Mouse (Mus musculus): ENCODE data around the gene Mamstr.

Gene Mamstr

DNA sequence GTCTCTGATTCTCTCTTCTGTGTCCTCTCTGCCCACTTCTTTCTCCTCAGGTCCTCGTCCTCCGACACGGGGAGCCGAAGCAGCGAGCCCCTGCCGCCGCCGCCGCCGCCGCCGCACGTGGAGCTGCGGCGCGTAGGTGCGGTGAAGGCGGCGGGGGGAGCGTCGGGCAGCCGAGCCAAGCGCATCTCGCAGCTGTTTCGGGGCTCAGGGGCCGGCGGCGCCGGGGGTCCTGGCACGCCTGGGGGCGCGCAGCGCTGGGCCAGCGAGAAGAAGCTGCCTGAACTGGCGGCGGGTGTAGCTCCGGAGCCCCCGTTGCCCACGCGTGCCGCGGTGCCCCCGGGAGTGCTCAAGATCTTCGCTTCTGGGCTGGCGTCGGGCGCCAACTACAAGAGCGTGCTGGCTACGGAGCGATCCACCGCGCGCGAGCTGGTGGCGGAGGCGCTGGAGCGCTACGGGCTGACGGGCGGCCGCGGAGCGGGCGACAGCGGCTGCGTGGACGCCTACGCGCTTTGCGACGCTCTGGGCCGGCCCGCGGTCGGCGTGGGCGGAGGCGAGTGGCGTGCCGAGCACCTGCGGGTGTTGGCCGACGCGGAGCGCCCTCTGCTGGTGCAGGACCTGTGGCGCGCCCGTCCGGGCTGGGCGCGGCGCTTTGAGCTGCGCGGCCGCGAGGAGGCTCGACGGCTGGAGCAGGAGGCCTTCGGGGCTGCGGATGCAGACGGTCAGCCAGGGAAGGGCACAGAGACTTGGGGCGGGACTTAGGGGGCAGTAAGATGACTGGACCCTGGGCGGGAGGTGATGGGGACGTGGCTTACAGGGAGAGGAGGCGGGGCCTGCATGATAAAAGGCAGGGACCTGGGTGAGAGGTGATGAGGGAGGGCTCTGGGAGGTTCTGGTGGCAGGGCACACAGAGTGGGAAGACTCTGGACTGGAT is 11.1 kb upstream of the Mamstr start:
- in situ Hi-C loops (cut with MboI, MseI): loop anchor here in 1 of 2 experiments (25.0 kb wide), 1 partner anchor 1009 kb away; the partner anchor contains the start of gene Sergef

DNA sequence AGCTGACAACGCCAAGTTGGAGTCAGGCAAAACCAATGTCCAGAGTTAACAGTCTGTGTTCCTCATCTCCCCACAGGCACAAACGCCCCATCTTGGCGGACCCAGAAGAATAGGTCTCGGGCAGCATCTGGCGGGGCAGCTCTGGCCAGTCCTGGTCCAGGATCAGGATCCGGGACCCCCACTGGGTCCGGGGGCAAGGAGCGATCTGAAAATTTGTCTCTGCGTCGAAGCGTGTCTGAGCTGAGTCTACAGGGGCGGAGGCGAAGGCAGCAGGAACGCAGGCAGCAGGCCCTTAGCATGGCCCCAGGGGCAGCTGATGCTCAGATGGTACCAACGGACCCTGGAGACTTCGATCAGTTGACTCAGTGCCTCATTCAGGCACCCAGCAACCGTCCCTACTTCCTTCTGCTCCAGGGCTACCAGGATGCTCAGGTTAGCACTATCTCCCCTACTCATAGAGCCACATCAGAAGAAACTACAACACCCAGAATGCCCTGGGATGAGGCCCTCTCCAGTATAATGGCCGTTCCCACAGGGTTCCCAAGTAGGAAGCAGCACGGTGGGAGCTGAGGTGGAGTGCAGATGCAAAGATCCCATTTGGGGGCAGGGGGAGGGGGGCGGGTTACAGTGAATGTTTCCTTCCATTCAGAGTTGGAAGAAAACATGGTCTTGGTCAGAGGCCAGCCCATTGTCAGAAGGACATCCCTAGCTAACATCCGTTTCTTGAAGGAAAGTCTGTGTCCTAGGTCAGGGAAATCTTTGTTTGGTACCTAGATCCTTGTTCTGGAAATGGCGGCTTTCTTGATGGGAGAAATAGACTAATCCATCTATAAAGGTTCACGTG is 9.5 kb upstream of the Mamstr start:
- in situ Hi-C loops (cut with MboI, MseI): loop anchor here in 1 of 2 experiments (25.0 kb wide), 1 partner anchor 1007 kb away; the partner anchor contains the start of gene Sergef

DNA sequence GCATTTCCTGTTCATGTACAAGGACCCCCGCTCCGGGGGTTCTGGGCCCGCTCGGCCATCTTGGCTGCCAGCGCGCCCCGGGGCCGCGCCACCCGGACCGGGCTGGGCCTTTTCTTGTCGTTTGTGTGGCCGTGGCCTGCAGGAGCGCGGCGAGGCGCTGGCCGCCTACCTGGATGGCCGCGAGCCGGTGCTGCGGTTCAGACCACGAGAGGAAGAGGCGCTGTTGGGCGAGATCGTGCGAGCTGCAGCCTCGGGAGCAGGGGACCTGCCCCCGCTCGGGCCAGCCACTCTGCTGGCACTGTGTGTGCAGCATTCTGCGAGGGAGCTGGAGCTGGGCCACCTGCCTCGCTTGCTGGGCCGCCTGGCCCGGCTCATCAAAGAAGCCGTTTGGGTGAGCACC is 7.3 kb upstream of the Mamstr start:
- in situ Hi-C loops (cut with MboI, MseI): loop anchor here in 1 of 2 experiments (25.0 kb wide), 1 partner anchor 1005 kb away; the partner anchor contains the start of gene Sergef

DNA sequence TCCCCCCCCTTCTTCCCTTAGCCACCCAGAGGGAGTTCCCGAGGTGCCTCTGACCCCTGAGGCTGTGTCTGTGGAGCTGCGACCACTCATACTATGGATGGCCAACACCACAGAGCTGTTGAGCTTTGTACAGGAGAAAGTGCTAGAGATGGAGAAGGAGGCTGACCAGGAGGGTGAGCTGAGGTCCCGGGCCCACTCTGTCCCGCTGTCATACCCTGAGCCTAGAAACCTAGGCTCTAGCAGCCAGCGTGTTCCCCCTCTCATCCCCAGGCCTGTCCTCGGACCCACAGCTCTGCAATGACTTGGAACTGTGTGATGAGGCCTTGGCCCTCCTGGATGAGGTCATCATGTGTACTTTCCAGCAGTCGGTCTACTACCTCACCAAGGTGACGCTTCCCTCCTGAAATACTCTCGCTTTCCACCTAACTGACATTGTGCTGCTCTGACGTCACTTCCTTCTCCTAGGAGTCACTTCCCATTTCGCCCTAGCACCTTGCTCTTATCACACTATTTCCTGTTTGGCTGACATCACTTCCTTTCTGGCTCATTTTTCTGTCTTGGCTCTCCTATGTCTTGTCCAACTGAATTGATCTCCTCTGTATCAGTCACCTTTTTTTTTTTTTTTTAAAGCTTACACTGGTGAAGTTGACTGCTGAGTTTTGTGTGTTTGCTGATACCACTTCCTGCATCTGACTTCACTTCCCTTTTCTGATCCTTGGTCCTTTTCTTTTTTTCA is 4.7 kb upstream of the Mamstr start:
- in situ Hi-C loops (cut with MboI, MseI): loop anchor here in 1 of 2 experiments (25.0 kb wide), 1 partner anchor 1002 kb away; the partner anchor contains the start of gene Sergef

DNA sequence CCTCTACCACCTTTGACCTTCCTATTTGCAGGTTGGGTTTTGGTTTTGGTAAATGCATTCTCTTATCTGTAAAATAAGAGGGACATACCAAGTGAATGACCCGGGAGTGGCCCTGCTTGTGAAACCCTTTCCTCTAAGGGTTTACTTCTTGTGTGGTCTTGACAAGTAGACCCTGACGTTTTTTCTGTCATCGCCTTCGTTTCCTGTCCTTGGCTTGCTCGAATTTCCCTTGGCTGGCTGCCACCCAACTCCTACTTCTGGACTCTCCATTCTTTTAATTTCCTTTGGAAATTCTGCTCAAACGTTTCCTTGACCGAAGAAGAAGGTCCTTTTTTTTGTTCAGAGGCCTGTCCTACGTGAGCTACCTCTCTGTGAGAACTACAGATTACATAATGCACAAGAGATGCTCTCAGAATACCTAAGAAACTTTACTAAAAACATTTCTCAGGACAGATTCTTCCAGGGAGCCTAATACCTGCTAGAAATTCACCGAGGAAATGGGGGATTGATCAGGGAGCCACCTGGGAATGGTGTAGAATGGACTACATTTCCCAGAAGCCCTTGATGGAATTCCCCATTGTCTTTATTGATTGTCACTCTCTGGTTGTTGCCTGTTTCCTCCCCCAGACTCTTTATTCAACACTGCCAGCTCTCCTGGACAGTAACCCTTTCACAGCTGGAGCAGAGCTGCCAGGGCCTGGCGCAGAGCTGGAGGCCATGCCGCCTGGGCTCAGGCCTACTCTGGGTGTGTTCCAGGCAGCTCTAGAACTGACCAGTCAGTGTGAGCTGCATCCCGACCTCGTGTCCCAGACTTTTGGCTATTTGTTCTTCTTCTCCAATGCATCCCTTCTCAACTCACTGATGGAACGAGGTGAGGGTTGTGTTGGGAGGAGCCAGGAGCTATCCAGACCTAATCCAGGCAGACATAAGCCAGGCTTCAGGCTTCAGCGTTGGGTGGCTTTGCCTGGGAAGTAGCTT is 3.8 kb upstream of the Mamstr start:
- in situ Hi-C loops (cut with MboI, MseI): loop anchor here in 1 of 2 experiments (25.0 kb wide), 1 partner anchor 1001 kb away; the partner anchor contains the start of gene Sergef

DNA sequence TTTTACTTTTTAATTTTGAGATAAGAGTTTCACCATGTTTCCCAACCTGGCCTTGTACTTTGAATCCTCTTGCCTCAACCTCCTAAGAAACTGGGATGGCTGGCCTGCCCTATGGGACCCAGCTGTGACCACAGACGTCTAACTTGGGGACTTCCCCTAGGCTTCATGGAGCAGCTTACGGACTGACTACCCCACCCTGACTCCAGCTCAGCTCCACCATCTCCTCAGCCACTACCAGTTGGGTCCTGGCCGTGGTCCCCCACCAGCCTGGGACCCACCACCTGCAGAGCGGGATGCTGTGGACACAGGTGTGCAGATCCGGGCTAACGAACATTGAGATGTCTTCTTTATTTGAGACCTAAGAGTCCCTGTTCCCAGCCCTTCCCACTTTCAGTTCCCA is 2.1 kb upstream of the Mamstr start:
- in situ Hi-C loops (cut with MboI, MseI): loop anchor here in 1 of 2 experiments (25.0 kb wide), 1 partner anchor 1000 kb away; the partner anchor contains the start of gene Sergef

DNA sequence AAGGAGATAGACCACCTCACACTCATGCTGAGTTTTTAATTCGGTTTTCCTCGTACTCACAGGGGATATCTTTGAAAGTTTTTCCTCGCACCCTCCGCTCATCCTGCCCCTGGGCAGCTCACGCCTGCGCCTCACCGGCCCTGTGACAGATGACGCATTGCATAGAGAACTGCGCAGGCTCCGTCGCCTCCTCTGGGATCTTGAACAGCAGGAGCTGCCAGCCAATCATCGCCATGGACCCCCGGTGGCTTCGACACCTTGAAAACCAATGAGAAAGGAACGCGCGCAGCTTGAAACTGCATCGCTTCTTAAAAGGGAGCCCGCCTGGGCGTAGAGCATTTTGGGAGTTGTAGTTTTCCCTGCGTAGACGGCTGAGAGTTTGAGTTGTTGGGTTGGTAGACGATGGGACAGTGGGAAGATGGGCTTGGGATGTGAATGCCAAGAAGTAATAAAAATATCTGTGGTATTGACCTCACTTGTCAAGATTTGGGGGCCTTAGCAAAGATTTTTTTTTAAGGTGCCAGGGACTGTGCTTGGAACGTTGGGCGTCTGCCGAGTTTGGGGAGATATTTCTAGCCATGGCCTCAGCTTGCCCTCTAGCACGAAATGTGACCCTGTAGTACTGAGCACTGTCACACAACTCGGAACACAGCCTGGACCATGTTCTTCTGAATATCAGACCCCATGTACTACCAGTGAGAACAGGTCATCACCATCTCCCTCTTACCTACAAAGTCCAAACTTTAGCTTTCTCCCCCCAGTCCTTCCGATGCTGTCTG is 965 bp upstream of the Mamstr start:
- in situ Hi-C loops (cut with MboI, MseI): loop anchor here in 1 of 2 experiments (25.0 kb wide), 1 partner anchor 998 kb away; the partner anchor contains the start of gene Sergef

DNA sequence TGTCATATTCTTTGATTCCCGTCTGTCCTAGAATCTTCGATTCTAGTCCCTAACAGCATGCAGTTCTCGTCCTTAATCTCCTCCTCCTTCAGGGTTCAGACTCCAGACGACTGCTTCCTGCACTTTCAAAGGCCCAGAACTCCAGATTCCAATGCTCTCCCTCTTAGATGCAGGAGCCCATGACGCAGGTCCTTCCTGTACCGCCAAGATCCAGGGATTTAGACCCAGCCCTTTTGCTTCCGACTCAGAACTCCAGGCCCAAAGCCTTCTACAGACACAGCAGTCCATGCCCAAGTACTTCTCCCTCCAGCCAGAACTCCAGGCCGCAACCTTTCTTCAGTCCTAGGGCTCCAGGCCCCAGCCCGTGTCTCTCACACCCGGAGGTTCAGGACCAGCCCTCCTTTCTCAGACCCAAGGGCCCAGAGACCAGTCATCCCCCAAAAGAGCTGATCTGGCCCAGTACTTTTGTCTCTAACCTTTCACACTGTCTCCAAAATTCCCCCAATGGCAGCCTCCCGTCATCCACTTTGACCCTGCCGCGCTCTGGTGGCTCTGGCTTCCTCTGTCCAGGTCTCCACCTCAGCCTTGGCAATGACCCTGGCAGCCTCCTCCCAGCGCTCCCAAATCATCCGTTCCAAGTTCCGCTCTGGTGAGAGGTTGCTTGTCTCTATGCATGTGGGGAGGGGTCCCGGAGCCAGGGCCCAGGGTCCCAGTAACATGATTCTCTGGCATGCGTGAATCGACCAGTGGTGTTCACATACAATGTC is 597 bp downstream of the Mamstr start:
- in situ Hi-C loops (cut with MboI, MseI): loop anchor here in 1 of 2 experiments (25.0 kb wide), 1 partner anchor 997 kb away; the partner anchor contains the start of gene Sergef

DNA sequence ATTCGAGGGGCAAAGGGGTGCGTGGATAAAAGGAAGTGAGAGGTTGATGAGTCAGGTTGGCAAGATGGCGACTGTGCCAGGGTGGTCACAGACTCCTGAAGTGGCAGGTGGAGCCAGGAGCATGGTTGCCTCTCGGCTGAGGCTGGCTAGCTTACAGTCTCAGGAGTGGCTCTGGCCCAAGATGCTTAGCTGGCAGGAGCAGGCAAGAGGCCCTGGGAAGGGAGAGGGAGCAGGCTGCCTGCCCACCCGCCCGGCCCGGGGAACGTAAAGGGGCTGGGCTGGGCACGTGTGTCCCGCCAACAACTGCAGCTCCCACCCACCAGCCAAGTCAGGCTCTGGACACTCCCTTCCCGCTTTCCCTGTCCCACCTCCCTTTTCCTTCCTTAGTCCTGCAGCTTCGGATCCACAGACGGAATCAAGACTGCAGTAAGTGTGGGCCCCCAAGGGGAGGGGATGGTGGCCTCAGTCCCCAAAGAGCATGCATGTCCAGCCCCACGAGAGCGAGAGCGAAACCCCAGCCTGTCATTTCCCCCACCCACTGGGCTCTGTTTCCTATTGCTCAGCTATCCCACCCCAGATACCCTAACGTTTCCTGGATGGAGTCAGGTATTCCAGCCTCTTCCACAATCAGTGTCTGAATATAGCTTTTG is 1.7 kb downstream of the Mamstr start:
- in situ Hi-C loops (cut with MboI, MseI): loop anchor here in 1 of 2 experiments (25.0 kb wide), 1 partner anchor 996 kb away; the partner anchor contains the start of gene Sergef

DNA sequence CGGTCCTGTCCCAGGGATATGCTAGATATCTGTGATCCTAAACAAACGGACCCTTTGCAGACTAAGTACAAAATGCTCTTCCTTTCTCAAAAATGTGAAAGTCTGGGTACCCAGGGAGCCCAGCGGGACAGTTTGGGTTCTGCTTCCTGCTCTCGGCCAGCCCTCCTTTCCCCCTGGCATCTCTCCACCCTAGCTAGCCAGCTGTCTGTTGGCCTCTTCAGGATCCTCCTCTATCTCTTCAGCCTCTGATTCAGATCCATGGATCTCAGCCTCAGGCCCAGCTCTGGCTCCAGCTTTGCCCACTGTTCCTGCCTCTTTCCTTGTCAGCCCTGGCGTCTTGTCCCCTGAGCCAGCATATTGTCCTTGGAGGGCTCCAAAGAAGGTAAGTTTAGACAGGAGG is 2.3 kb downstream of the Mamstr start:
- in situ Hi-C loops (cut with MboI, MseI): loop anchor here in 1 of 2 experiments (25.0 kb wide), 1 partner anchor 995 kb away; the partner anchor contains the start of gene Sergef

DNA sequence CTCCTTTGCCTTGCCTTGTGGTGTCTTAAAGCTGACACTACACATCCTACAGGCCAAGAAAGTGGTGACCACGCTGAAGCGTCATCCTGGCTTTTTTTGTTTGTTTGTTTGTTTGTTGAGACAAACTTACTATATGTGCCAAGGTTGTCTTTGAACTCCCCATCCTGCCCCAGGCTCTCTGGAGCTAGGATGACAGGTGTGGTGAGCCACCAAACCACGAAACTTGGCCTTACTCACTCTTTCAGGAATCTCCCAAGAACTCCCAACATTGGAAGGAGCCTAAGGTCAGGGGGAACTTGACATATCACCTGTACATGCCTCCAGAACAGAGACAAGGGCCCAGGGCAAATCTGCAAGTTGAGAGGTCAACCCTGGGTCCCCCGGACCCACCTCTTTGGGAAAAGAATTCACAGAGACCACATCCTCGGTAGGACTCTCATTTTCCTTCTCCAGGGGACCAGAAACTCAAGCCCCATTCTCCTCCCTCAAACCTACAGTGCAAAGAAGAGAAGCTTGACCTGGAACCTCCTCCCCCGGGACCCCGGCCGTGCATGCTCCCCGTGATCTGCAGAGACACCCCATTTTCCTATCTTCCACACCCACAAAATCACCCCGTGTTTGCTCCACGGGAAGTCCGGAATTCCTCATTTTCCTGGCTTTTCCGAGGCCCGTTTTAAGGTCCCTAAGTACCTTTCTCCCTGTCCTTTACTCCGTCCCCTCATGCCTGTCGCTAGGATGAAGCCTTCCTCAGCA is 2.9 kb downstream of the Mamstr start:
- in situ Hi-C loops (cut with MboI, MseI): loop anchor here in 1 of 2 experiments (25.0 kb wide), 1 partner anchor 995 kb away; the partner anchor contains the start of gene Sergef

DNA sequence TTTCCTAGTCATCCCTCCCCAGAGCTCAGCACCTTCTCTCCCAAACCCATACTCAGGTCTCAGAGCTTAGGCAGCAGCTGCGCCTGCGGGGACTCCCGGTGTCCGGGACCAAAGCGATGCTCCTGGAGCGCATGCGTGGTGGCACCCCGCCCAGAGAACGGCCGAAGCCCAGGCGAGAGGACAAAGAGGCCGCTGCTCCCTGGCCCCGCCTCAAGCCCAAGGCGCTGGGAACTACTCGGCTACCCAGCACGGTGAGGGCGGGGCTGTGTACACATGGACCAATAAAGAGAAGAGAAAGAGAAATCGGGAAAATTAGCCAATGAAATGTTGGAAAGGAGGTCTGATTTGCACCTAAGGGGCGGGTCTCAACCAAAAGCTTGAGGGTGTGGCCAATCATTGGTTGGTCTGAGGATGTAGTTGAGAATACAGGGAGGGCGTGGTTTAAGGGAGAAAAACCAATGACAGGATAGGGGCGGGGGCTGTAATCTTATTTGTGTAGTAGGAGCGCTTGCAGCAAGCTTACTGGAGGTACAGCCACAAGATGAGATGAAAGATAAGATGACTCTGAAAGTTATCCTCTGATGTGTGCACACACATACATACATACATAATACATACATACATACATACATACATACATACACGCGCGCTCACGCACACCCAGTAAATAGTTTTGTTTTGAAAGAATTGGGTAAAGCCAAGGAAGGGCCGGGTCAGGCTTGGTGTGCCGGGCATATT is 3.8 kb downstream of the Mamstr start:
- in situ Hi-C loops (cut with MboI, MseI): loop anchor here in 1 of 2 experiments (25.0 kb wide), 1 partner anchor 994 kb away; the partner anchor contains the start of gene Sergef

DNA sequence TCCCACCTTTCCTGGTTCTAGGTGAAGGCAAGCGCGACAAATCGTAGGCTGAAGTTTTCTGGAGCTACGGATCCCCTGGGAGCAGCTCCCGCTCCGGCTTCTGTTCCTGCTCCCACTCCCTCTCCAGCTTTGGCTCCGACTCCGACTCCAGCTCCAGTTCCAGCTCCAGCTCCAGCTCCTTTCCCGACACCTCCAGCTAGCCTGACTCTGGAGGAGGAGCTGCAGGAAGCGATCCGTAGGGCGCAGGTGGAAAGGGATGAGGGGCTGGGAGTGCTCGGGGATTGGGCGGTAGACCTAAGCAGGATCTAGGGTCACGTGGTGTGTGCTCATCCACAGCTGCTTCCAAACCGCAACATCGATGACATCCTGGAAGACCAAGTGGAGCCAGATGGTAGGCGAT is 4.4 kb downstream of the Mamstr start:
- in situ Hi-C loops (cut with MboI, MseI): loop anchor here in 1 of 2 experiments (25.0 kb wide), 1 partner anchor 993 kb away; the partner anchor contains the start of gene Sergef

DNA sequence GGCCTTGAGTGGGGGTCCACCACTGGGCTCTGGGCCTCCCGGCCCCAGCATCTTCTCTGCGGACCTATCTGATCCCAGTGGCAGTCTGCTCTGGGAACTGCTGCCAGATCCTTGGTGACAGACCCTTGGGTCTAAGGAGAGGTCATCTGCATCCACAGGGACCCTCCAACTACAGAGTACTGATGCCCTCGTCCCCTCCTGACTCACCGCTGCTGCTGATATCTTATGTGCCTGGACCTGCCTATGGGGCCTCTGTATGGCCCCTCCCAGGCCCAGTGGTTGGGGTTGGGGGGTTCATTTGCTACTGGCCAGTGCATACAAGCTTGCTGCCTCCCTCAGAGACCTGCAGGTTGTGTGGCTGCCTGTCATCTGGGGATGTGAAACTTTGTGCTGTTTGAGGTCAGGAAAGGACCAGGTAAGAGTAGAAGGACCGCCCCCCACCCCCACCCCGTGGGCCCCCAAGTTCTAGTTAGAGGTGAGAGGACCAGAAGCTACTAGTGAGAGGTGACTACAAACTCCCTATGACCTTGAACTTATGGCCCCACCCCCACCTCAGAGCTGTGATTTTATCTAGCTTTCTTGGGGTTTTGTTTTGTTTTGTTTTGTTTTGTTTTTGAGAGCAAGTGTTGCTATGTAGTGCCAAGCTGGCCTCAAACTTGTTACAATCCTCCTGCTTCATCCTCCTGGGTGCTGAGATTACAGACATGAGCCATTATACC is 5.3 kb downstream of the Mamstr start:
- in situ Hi-C loops (cut with MboI, MseI): loop anchor here in 1 of 2 experiments (25.0 kb wide), 1 partner anchor 992 kb away; the partner anchor contains the start of gene Sergef

DNA sequence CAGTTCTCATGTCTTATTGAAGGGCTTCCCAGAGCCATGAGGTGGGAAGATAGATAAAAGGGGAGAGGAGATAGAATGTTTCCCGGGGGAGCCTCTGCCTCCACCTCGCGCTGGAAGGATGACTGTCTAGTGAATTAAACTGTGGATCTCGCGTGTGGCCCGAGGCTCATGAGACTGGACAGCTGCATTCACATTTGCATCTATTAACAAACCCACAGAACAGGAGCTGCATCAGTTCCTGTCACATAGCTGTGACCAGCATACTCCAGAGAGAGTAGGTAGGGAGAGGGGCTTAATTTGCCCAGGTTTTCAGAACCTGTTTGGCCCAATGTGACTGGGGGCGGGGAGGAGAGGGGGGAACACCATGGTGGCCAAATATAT is 5.8 kb downstream of the Mamstr start:
- in situ Hi-C loops (cut with MboI, MseI): loop anchor here in 1 of 2 experiments (25.0 kb wide), 1 partner anchor 992 kb away; the partner anchor contains the start of gene Sergef
